Mouse (Mus musculus): Measurements from ENCODE around the gene Tnnt3.

DNA sequence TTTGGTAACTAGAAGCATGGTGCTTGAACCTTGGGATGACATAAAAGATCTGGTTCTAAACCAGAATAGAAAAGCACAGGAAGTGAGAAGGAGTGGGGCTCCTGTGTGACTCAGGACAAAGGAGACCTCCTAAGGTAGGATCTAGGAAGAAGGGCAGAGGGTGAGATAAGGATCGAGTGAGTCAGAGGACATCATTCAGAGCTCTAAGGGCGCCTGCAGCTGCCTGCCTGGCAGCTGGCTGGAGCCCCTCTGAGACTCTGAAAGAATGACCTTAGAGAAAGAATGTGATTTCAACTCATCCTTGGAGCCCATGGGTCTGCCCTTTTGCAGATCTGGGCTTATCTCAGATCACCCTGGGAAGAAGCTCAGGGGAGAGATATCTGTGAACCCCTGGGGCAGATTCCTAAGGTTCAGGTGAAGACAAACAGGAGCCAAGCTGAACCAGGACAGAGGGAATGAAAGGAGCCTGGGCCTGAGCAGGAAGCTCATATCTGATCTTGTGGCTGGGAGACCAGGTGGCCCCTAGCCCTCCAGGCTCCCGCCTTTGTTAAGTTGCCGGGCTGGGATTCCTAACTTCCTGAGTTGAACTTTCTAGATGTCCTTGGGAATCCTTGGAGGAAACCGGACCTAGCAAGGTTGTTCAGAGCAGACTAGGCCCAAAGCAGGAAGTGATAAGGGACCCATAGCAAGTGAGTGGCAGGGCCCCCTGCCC lies 530 bp downstream of the Tnnt3 start:
- TF ChIP-seq CTCF (IDR thresholded peaks at IDR 0.05; ENCODE audit: extremely low read depth, insufficient read depth, insufficient read length, insufficient replicate concordance) (no peak), POLR2A (IDR thresholded peaks at IDR 0.05; ENCODE audit: low read depth, low read length) (no peak)
